Mouse (Mus musculus): ENCODE data around the gene Mei1.
"Not testable (repeated sequence)": the region's sequence is repeated elsewhere in the genome, so short reads cannot be mapped to it uniquely, and the experiment has no call there.

Gene Mei1

DNA sequence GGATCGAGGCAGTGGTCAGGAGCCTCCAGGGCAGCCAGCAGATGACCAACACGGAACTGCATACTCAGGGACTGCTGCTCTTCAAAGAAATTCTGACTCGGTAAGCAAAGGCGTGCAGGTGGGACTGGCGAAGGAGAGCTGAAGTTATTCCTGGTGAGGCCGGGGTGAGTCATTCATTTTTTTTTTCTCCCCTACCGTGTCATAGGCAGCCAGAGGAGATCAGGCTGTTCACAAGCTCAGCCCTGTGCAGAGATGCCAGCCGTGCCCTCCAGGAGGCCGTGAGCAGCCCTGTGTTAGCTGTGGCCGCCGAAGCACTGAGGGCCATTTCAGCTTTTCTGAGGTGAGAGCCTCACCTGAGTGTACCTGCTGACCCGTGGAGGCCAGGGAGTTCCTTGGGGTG is 16.3 kb downstream of the Mei1 start:
- no peak for DNase-seq (ENCODE audit: low spot score)

DNA sequence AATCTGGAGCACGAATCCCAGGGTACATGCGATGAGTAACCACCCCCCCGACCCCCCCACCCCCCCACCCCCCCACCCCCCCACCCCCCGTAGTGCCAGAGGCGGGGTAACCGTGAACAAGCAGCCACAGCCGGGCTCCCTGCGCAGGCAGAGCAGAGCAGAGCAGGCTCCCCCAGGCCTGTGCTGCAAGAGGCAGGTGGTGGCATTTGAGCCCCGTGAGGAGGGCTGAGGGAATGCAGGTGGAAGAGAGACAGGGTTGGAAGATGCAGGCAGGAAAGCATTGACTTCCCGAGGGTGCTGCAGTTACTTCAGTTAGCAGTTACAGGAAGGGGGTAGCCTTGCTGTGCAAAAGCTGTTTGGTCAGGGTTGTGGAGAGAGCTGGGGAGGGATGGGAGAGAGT is 17.5 kb downstream of the Mei1 start:
- DNase-seq (ENCODE audit: low spot score), result no peak

- DNase-seq (ENCODE audit: low spot score), result no peak
Measured at GRCm38 (mm10) chr15:82091061-82091460, 21.3 kb downstream of the Mei1 start.

DNA sequence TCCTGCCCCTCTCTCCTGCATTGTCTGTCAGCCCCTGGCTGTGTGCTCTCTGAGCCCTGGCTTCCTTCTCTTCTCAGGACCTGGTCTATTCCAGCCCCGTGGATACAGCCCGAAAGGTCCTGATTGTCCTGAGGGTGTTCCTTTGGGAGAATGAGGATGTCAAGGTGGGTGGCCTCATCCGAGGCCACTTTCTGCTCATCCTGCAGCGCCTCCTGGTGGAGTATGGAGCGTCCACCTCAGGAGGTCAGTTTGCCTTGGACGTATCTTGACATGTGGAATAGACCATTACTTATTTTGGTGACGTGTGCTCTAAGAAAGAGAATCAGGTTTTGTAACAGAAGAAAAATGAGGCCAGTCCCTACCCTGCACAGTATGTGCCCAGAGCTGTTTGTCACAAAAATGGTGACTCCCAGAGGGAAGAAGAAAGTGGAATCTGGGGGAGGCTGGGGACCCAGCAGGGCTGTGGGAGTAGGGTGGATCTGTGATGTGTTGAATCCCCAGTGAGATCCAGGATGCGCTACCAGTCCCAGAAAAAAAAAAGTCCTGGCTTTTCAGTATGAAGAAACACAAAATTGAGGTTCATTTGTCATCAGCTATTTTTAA is 37.3 kb downstream of the Mei1 start:
- peak; percentile 48 for DNase-seq (ENCODE audit: low spot score)

- DNase-seq (ENCODE audit: low spot score), result no peak
Measured at GRCm38 (mm10) chr15:82120544-82120943, 50.7 kb downstream of the Mei1 start.

- not testable (repeated sequence) for DNase-seq (ENCODE audit: low spot score)
Measured at GRCm38 (mm10) chr15:82126690-82127089, 56.9 kb downstream of the Mei1 start.

GRCm38 (mm10) chr15:82127426-82128374 is 57.9 kb downstream of the Mei1 start, which contains the start of gene Ccdc134:
Ccdc134 (plus strand) TSS chr15:82127922.
- DNase-seq (ENCODE audit: low spot score), result peak; percentile 90

GRCm38 (mm10) chr15:82128398-82128797 is 58.6 kb downstream of the Mei1 start:
- peak; percentile 44 for DNase-seq (ENCODE audit: low spot score)

DNA sequence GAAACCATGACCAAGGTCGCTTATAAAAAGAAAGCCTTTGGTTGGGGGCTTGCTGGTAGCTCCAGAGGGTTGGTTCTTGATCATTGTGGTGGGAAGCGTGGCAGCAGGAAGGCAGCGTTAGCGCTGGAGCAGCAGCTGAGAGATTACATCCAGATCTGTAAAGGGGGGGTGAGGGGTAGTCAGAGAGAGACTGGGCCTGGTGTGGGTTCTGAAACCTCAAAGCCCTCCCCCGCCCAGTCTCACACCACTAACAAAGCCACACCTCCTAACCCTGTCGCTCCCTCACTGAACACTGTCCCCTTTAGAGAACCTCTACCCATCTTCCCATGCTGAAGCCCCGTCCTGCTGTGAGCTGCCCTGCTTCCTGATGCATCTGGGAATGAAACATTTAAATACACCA is 60.8 kb downstream of the Mei1 start:
- DNase-seq (ENCODE audit: low spot score), result no peak

DNA sequence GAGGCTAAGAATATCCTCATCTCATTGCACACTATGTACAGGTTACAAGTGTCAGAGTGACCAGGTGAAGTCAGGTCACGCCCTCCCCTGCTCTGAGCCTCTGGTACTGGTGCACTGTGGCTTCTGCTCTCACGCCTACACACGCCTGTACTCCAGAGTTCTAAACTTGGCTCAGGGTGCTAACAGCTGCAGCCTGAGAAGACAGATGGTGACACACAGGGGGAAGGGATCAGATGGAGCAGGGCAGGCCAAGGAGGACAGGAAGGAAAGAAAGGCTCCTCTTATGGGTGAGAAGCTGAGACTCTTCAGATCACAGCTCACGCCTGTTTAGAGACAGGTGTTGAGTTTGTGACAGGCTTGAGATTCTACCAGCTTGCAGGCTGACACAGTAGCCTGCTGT is 65.6 kb downstream of the Mei1 start:
- no peak for DNase-seq (ENCODE audit: low spot score)

DNA sequence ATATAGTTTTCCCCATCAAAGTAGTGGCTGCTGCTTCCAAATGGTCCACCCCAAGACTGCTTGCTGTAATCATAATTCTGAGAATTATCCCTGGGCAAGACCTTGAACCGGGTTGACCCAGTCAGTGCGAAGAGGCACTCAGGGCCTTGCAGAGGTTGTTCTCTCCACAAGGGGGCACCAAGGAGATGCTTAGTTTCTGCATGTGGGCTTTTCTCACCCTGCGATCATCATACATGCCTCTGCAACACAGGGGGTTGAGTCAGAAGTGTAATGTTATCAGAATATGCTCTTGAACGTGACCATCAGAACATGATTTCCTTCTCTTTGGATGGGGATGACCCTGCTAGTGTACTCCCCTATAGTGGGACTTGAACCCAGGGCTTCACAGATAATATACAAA is 68.8 kb downstream of the Mei1 start:
- peak; percentile 63 for DNase-seq (ENCODE audit: low spot score)

DNA sequence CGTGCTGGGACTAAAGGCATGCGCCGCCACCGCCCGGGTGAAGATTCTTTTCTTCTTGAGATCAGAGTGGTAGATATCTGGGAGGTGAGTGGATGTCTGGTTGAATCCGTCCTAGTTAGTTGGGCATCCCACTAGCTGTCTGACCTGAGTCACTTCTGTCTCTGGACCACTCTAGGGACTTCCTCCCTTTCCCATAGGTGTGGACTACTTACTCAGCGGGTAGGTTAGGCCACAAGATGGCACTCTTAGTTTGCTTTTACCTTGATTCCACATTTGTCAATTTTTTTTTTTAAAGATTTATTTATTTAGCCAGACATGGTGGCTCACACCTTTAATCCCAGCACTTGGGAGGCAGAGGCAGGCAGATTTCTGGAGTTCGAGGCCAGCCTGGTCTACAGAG is 69.4 kb downstream of the Mei1 start:
- DNase-seq (ENCODE audit: low spot score), result peak; percentile 27

DNA sequence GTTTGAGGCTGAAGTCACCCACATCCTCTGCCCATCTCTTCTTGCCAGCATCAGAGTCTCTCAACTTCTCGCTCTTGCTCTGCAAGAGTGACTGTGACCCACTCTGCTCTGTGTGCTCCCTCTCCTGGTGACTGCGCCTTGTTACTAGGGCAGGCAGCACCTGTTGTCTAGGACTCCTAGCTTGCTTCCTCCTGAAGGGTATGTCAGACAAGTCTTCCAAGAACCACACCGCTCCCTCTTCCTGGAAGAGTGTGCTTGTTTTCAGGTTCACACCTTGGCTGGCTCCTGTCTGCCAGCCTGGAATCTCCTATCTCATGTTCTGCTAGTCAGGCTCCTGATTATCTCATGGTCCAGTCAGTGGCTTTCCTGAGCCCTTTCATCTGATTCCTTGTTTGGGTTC is 70.6 kb downstream of the Mei1 start:
- DNase-seq (ENCODE audit: low spot score), result peak; percentile 18

- no peak for DNase-seq (ENCODE audit: low spot score)
Measured at GRCm38 (mm10) chr15:82144157-82144556, 74.4 kb downstream of the Mei1 start.

GRCm38 (mm10) chr15:82145408-82145807 is 75.6 kb downstream of the Mei1 start:
- DNase-seq (ENCODE audit: low spot score), result peak; percentile 19

- peak; percentile 46 for DNase-seq (ENCODE audit: low spot score)
Measured at GRCm38 (mm10) chr15:82145851-82146769, 76.3 kb downstream of the Mei1 start.

GRCm38 (mm10) chr15:82146770-82147610 is 77.2 kb downstream of the Mei1 start, which contains the start of gene Srebf2:
Srebf2 (plus strand) TSS chr15:82147181.
- DNase-seq (ENCODE audit: low spot score), result peak; percentile 99

GRCm38 (mm10) chr15:82147611-82148111 is 77.9 kb downstream of the Mei1 start:
- peak; percentile 40 for DNase-seq (ENCODE audit: low spot score)

GRCm38 (mm10) chr15:82148510-82148911 is 78.7 kb downstream of the Mei1 start:
- DNase-seq (ENCODE audit: low spot score), result peak; percentile 53

GRCm38 (mm10) chr15:82150042-82150441 is 80.2 kb downstream of the Mei1 start:
- DNase-seq (ENCODE audit: low spot score), result no peak

- DNase-seq (ENCODE audit: low spot score), result no peak
Measured at GRCm38 (mm10) chr15:82151176-82151575, 81.4 kb downstream of the Mei1 start.
